Mouse (Mus musculus) E14TG2a.4 (cell line): ENCODE data around the gene Nynrin.

Experiments used
- CTCF ChIP-seq: conservative IDR thresholded peaks from 2 replicates; pipeline ENCODE4 v1.5.1; 2014; ENCODE audit warnings: low read length
- POU5F1 ChIP-seq: IDR thresholded peaks from 2 replicates; pipeline ENCODE4 v1.6.1; 2014; ENCODE audit warnings: low read length, borderline replicate concordance

- TF ChIP-seq CTCF (no peak), POU5F1 (no peak)
These were observed 15.7 kb downstream of the Nynrin start for GRCm38 (mm10) chr14:55869538-55869937.
